Mouse (Mus musculus) liver, embryonic 12.5 days (tissue): ENCODE data around the gene Clip2. TPM values are rescaled to one million over a fixed set of nuclear protein-coding genes. Genes with fewer than 3 reads are reported as not detected.
A peak's percentile ranks its signal among the peaks of the same experiment; 100 is the strongest.
"Not testable (repeated sequence)": the region's sequence is repeated elsewhere in the genome, so short reads cannot be mapped to it uniquely, and the experiment has no call there.

Experiments used
- ATAC-seq: fragments of 200-750 bp; cut with Nextera tagmentation; 2 replicates; pipeline ENCODE4 v1.8.0; 2017; ENCODE audit warnings: moderate number of reproducible peaks, mild to moderate bottlenecking, moderate library complexity
- H3K27ac ChIP-seq: fragments of 300-500 bp; sonication (generic); 2 replicates; pipeline ENCODE4 v1.5.1; 2016; ENCODE audit warnings: mild to moderate bottlenecking
- H3K27me3 ChIP-seq: fragments of 300-500 bp; sonication (generic); replicated peaks from 2 replicates; pipeline ENCODE4 v1.6.1; 2016; ENCODE audit warnings: mild to moderate bottlenecking, moderate library complexity
- H3K36me3 ChIP-seq: fragments of 300-500 bp; sonication (generic); 2 replicates; pipeline ENCODE4 v1.6.1; 2016; ENCODE audit warnings: mild to moderate bottlenecking, moderate library complexity
- H3K4me1 ChIP-seq: fragments of 300-500 bp; sonication (generic); 2 replicates; pipeline ENCODE4 v1.6.1; 2016
- H3K4me2 ChIP-seq: fragments of 300-500 bp; sonication (generic); 2 replicates; pipeline ENCODE4 v1.6.1; 2016; ENCODE audit warnings: mild to moderate bottlenecking, moderate library complexity
- H3K4me3 ChIP-seq: fragments of 300-500 bp; sonication (generic); 2 replicates; pipeline ENCODE4 v1.5.1; 2016; ENCODE audit warnings: mild to moderate bottlenecking, moderate library complexity
- H3K9ac ChIP-seq: fragments of 300-500 bp; sonication (generic); 2 replicates; pipeline ENCODE4 v1.6.1; 2016; ENCODE audit warnings: mild to moderate bottlenecking, moderate library complexity
- H3K9me3 ChIP-seq: fragments of 300-500 bp; sonication (generic); replicated peaks from 2 replicates; pipeline ENCODE4 v1.6.1; 2016; ENCODE audit warnings: mild to moderate bottlenecking, moderate library complexity
- whole genome bisulfite sequencing: fragments of 180-500 bp; shearing (Covaris S2); methylation state at CpG from one replicate; pipeline ENCODE4 v1.1.7; 2016; ENCODE audit not compliant: insufficient replicate concordance; 5-methylcytosine and 5-hydroxymethylcytosine counted together
- polyA plus RNA-seq: library from polyadenylated mRNA; unstranded; fragments of >200 nt; fragmentation: Nextera tagmentation; extraction: Ambion mirVana; gene quantifications from 2 replicates; pipeline ENCODE4 v1.2.1, GENCODE M21; 2016

Gene Clip2
- polyA plus RNA-seq, 1 experiment from 2014 or later, result 1.0 TPM

DNA sequence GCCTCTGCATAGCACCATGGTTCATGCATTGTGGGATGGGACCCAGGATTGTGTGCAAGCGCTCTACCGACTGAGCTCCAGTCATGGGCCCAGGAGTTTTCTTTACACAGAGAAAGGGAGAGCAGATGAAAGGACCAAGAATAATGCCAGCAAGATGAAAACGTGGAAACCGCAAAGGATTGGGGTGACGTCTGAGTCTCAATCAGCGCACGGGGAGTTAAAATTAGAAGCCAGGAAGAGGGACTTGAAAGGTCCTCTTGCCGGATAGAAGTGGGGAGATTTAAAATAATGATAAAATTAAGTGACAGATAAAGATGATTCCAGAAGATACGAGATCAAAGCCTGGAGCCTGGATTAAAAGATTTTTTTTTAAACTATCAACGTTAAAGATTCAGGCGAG, 69.9 kb downstream of the Clip2 start:
- Histone ChIP-seq H3K36me3 (no peaks in the 10 kb centered on the region), H3K4me1 (no peaks in the 10 kb centered on the region), H3K27me3 (no peaks in the 10 kb centered on the region), H3K4me3 (no peak overlapping the region), H3K9me3 (no peaks in the 10 kb centered on the region), H3K9ac (no peak overlapping the region), H3K27ac (no peak overlapping the region), H3K4me2 (no peak overlapping the region)
- 60% methylated on average over 11 of the region's 11 CpGs for WGBS
- no peak for ATAC-seq

DNA sequence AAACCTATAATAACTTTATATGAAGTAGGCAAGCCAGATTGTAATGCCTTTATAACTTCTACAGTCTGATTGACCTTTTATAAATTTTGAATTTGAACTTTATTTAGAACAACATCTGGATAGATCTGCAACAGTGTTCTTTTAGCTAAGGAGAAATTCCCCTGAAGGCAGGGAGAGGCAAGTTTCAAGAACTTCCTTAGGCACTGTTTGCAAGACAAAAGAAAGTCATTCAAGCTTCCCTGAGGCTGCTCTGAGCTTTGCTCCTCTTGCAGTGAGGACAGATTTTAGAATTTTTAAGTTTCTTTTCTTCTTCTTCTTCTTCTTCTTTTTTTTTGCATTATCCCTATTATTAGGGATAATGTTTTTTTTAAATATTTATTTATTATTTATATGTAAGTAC, 73.3 kb downstream of the Clip2 start:
- ATAC-seq, result not testable (repeated sequence)

DNA sequence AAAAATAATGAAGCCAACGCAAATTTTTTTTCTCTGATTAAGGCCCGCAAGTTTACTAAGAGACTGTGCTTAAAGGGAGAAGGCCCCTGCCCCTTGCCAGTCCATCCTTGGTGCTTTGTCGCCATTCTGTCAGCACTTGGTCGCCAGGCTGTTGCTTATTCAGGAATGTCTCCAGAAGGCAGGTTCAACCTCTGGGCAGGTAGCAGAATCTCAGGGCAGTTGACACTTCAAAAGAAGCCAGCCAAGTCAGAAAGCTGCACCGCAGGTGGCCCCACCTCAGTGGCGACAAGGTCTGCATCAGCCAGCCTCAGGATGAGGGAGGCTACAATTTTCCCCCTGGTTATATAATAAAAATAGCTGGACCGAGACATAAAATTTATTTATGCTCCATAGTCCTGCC, 76.5 kb downstream of the Clip2 start:
- H3K4me3 ChIP-seq, H3K9me3 ChIP-seq, H3K27me3 ChIP-seq, H3K27ac ChIP-seq, ATAC-seq, H3K4me2 ChIP-seq, H3K4me1 ChIP-seq, H3K9ac ChIP-seq, H3K36me3 ChIP-seq: not testable (repeated sequence)
- WGBS, result 76% methylated on average over 7 of the region's 7 CpGs

More for the DNA sequence above, 73.3 kb downstream of the Clip2 start:
- not testable (repeated sequence) for H3K9me3 ChIP-seq, H3K27me3 ChIP-seq, H3K36me3 ChIP-seq, H3K4me3 ChIP-seq, H3K4me2 ChIP-seq, H3K4me1 ChIP-seq, H3K9ac ChIP-seq, H3K27ac ChIP-seq

DNA sequence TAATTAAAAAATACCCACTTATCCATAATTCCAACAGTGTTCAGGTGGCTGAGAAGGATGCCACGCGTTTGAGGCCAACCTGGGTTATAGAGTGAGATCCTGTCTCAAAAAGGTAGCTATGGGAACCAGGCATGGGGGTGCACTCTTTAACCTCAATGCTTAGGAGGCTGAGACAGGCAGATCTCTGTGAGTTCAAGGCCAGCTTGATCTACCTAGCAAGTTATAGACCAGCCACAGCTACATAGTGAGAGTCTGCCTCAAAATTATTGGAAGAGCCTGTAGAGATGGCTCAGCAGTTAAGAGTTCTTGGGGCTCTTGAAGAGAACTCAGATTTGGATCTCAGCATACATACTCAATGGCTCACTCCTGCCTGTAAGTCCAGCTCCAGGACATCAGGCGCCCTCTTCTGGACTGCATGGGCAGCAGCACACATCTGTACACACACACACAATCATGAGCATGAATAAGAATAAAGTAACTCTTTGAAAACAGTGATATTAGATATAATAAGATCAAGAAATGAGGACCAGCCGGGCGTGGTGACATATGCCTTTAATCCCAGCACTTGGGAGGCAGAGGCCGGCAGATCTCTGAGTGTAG, 77.1 kb downstream of the Clip2 start:
- no peak overlapping the region for H3K27ac ChIP-seq
- H3K36me3 ChIP-seq, result no peaks in the 10 kb centered on the region
- H3K4me2 ChIP-seq, result no peak overlapping the region
- H3K4me1 ChIP-seq, result 0 out of 2 replicates have a peak, but pooled peaks cover 3% of the 10 kb centered on the region
- no peaks in the 10 kb centered on the region for H3K27me3 ChIP-seq
- 80% methylated on average over 6 of the region's 6 CpGs for WGBS
- H3K9ac ChIP-seq, result no peak overlapping the region
- no peak overlapping the region for H3K4me3 ChIP-seq
- ATAC-seq, result no peak
- peaks cover 5% of the 10 kb centered on the region; the same call in 1 of the 2 replicates for H3K9me3 ChIP-seq

DNA sequence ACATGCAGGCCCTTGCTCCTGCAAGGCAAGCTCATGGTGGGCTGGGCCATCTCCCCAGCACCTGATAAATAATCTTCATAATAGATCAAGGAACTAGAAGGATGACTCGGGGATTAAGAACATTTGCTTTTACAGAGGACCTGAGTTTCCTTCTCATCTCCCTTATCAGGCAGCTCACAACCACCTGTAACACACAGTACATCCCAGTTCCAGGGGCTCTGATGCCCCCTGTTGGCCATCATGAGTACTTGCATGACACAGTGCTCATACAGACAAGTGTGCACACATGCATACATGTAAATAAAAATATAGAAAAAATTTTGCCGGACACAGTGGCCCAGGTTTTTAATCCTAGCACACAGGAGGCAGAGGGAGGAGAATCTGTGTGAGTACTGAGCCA, 78.3 kb downstream of the Clip2 start:
- no peak overlapping the region for H3K9ac ChIP-seq
- peak; percentile 65; the same call in 1 of the 2 replicates for ATAC-seq

DNA sequence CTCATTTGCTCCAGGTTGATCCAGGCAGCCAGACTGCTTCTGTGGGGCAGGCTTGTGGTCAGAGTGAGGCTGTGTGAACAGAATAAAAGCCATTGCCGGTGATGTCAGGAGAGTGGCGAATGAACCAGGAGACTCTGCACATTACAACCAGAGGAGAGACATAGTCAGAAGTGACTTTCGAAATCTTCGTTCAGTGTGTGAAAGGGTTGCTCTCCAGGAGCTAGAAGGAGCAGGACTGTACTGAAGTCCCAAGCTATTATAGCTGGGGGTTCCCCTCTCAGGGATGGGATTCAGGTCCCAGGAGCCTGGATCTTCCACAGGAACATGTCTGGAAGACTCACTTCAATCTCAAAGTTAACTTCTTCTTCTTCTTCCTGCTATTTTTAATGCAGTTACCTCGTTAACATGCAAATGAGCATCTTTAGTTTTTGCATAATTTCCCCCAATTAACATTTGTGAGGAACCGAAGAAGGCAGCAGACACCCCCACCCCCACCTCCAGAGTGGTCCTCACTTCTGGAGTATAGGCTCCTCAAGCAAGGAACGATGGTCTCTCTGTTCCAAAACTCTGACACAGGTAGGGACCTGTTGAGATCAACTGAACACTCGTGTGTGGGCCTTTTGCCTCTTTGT, 81.6 kb downstream of the Clip2 start:
- 75% methylated on average over 8 of the region's 8 CpGs for WGBS
- no peak overlapping the region for H3K9ac ChIP-seq
- no peak for ATAC-seq
- peaks cover 47% of the 10 kb centered on the region for H3K4me1 ChIP-seq
- H3K9me3 ChIP-seq, result peaks cover 1% of the 10 kb centered on the region; the same call in 1 of the 2 replicates
- H3K4me3 ChIP-seq, result no peak overlapping the region
- no peak overlapping the region for H3K4me2 ChIP-seq
- no peaks in the 10 kb centered on the region for H3K36me3 ChIP-seq
- no peaks in the 10 kb centered on the region for H3K27me3 ChIP-seq
- H3K27ac ChIP-seq, result no peak overlapping the region

More for the DNA sequence above, 78.3 kb downstream of the Clip2 start:
- H3K27ac ChIP-seq, result no peak overlapping the region
- H3K4me2 ChIP-seq, result no peak overlapping the region
- peaks cover 15% of the 10 kb centered on the region for H3K4me1 ChIP-seq
- no peaks in the 10 kb centered on the region for H3K27me3 ChIP-seq
- peaks cover 5% of the 10 kb centered on the region; the same call in 1 of the 2 replicates for H3K9me3 ChIP-seq
- no peaks in the 10 kb centered on the region for H3K36me3 ChIP-seq
- no peak overlapping the region for H3K4me3 ChIP-seq
- WGBS, result 47% methylated on average over 2 of the region's 2 CpGs

DNA sequence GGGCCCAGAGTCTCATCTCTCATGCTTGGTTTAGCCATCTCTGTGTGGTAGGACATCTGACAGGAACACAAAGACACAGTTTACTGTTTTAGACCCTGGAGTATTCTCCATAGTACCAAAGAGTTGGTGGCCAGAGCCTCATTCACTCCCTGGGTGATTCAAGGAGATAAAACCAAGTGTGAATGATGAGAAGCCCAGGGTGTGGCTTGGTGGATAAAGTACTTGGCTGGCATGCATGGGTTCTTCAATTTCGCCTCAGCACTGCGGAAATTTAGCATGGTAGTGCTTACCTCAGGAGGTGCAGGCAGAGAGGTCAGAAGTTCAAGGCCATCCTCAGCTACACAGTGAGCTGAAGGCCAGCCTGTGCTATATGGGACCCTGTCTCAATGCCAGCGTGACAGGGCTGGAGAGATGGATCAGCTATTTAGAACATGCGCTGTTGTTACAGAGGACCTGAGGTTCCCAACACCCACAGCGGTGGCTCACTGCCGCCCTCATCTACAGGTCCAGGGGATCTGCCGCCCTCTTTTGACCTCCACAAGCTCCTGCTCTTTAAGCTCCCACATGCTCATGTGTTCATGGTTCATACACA, 82.6 kb downstream of the Clip2 start:
- H3K4me2 ChIP-seq, result 0 out of 2 replicates have a peak overlapping the region, but pooled peaks have one; percentile 15
- no peaks in the 10 kb centered on the region for H3K27me3 ChIP-seq
- H3K9me3 ChIP-seq, result no peaks in the 10 kb centered on the region
- H3K27ac ChIP-seq, result peak overlapping the region; percentile 82
- ATAC-seq, result no peak
- no peak overlapping the region for H3K9ac ChIP-seq
- no peak overlapping the region for H3K4me3 ChIP-seq
- peaks cover 55% of the 10 kb centered on the region for H3K4me1 ChIP-seq
- no peaks in the 10 kb centered on the region for H3K36me3 ChIP-seq
- 79% methylated on average over 7 of the region's 7 CpGs for WGBS

DNA sequence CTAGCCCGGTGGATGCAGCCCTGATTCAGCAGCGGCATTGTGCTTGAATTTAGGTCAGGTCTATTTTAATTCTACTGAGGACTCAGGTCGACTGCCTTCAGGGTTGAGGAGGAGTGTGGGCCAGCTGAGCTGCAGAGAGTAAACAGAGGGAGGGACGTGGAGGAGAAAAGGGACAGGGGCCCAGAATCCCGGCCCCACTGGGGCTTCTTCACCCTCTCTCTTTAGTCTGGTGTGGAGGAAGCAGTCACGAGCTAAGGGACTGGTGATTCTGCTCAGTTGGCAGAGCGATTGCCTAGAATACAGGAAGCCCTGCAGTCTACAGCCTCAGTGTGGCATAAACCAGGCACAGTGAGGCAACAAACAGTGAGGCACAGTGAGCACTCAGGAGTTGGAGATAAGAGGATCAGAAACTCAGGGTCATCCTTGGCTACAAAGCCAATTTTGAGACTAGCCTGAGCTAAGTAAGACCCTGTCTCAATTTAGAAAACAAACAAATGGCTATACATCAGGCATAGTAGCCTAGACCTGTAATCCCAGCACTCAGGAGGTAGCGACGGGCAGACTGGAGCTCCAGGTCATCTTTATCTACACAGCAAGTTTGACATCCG, 84.0 kb downstream of the Clip2 start:
- no peak for ATAC-seq
- no peaks in the 10 kb centered on the region for H3K9me3 ChIP-seq
- no peak overlapping the region; the same call in 1 of the 2 replicates for H3K9ac ChIP-seq
- H3K4me2 ChIP-seq, result no peak overlapping the region
- peaks cover 65% of the 10 kb centered on the region for H3K4me1 ChIP-seq
- WGBS, result 63% methylated on average over 10 of the region's 10 CpGs
- H3K4me3 ChIP-seq, result no peak overlapping the region
- peak overlapping the region; percentile 82 for H3K27ac ChIP-seq
- H3K27me3 ChIP-seq, result no peaks in the 10 kb centered on the region
- H3K36me3 ChIP-seq, result no peaks in the 10 kb centered on the region

DNA sequence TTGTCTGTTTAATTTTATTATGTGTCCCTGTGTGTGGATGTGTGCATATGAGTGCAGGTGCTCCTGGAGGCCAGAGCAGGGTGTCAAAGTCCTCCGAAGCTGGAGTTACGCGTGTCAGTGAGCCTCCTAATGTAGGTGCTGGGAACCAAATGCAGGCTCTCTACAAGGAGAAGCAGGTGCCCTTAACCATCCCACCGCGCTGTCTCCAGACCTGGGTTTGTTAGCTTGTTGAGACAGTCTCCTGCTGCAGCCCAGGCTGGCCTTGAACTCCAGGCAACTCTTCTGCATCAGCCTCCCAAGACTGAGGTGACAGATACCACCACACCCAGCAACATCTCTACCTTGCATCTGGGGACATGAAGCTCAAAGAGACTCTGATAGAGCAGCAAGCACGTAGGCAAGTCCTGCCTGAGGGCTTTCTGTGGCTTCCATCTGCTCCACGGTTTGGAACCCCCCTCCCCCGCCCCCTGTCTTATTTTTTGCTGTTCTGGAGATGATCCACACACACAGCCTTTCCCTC, 85.1 kb downstream of the Clip2 start:
- ATAC-seq, result peak; percentile 89
- Histone ChIP-seq H3K4me3 (no peak overlapping the region), H3K4me1 (peaks cover 65% of the 10 kb centered on the region), H3K27me3 (0 out of 2 replicates have a peak, but pooled peaks cover 1% of the 10 kb centered on the region), H3K36me3 (no peaks in the 10 kb centered on the region), H3K9ac (peak overlapping the region; percentile 43), H3K27ac (peak overlapping the region; percentile 82), H3K9me3 (no peaks in the 10 kb centered on the region), H3K4me2 (peak overlapping the region; percentile 52)
- WGBS, result 39% methylated on average over 8 of the region's 8 CpGs

DNA sequence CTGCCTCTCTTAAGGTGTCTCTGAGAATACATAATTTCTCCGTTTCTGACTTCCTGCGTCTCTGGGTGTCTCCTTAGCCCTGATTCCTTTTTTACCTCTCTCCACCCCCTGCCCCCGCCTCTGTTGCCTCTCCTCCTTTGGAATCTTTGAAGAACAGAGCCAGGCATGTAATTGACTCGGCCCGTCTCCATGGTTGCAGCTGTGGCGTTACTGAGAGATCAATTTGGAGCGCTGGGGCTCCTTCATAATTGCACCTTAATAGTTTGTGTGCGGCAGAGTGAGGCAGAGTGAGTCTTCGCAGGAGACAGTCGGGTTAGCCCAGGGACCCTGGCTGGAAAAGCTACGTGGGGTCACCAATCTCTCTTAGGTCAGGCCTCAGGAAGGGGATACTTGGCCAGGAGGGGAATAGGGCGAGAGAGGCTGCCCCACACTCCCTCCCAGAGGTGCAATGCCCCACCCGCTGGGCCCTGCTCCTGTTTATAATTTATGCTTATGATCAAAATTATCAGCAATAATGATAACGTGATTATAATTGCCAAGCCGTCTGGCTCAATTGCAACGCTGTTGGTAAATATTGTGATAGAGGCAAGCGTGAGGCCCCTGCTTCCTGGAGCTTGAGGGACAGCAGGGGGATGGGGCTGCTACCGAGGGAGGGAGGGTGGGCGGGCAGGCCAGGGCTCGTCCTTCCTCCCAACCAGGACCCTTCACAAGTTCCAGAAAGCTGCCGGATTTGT, 85.8 kb downstream of the Clip2 start:
- no peak overlapping the region for H3K4me3 ChIP-seq
- no peaks in the 10 kb centered on the region for H3K9me3 ChIP-seq
- peak overlapping the region; percentile 43 for H3K9ac ChIP-seq
- peaks cover 65% of the 10 kb centered on the region for H3K4me1 ChIP-seq
- 0 out of 2 replicates have a peak, but pooled peaks cover 3% of the 10 kb centered on the region for H3K27me3 ChIP-seq
- no peaks in the 10 kb centered on the region for H3K36me3 ChIP-seq
- ATAC-seq, result no peak; the same call in none of the 2 replicates
- 41% methylated on average over 21 of the region's 21 CpGs for WGBS
- peak overlapping the region; percentile 82 for H3K27ac ChIP-seq
- peak overlapping the region; percentile 52 for H3K4me2 ChIP-seq

DNA sequence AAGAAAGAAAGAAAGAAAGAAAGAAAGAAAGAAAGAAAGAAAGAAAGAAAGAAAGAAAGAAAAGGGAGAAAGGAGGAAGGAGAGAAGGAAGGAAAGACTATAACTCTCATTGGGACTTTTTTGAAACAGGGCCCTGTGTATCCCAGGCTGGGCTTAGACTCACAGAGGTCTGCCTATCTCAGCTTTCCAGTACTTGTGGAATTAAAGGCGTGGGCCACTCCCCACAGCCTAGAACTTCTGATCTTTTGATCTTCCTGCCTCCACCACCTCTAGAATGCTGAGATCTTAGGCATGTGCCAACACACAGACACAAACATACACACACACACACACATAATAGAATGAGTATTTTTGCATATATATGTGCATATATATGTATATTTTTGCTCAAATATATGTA, 87.0 kb downstream of the Clip2 start:
- 33% methylated on average over 1 of the region's 1 CpGs for WGBS
- Histone ChIP-seq H3K4me3 (no peak overlapping the region), H3K27me3 (0 out of 2 replicates have a peak, but pooled peaks cover 3% of the 10 kb centered on the region), H3K36me3 (no peaks in the 10 kb centered on the region), H3K27ac (no peak overlapping the region), H3K9ac (no peak overlapping the region), H3K4me2 (no peak overlapping the region), H3K4me1 (peaks cover 63% of the 10 kb centered on the region), H3K9me3 (no peaks in the 10 kb centered on the region)
- ATAC-seq, result peak; percentile 59
